Mouse (Mus musculus) C2C12 (cell line): Measurements from ENCODE around the gene Atp6v0e. TPM values are rescaled to one million over a fixed set of nuclear protein-coding genes. Genes with fewer than 3 reads are reported as not detected.

Experiments used
- H3K27me3 ChIP-seq: one replicate; pipeline ENCODE4 v1.6.1; 2011; ENCODE audit not compliant: control insufficient read depth, insufficient read depth, insufficient read length
- H3K36me3 ChIP-seq: one replicate; pipeline ENCODE4 v1.6.1; 2011; ENCODE audit not compliant: control insufficient read depth, insufficient read depth
- H3K4me3 ChIP-seq: one replicate; pipeline ENCODE4 v1.5.1; 2011; ENCODE audit warnings: mild to moderate bottlenecking, control low read depth; ENCODE audit not compliant: poor library complexity, insufficient read depth, severe bottlenecking
- H3K79me2 ChIP-seq: one replicate; pipeline ENCODE4 v1.6.1; 2011; ENCODE audit not compliant: control insufficient read depth, insufficient read depth
- H3K79me3 ChIP-seq: one replicate; pipeline ENCODE4 v1.6.1; 2011; ENCODE audit warnings: low read depth, control low read depth
- H3ac ChIP-seq: one replicate; pipeline ENCODE3; 2011; ENCODE audit warnings: low read depth; ENCODE audit not compliant: control insufficient read depth, insufficient read length
- CEBPB ChIP-seq: IDR thresholded peaks from one replicate; pipeline ENCODE4 v1.6.1; 2011; ENCODE audit warnings: low read depth, mild to moderate bottlenecking, control low read depth, moderate library complexity
- CTCF ChIP-seq: IDR thresholded peaks from one replicate; pipeline ENCODE4 v1.5.1; 2011; ENCODE audit not compliant: control insufficient read depth, insufficient read depth, insufficient read length
- FOSL1 ChIP-seq: IDR thresholded peaks from one replicate; pipeline ENCODE4 v1.8.0; 2011; ENCODE audit warnings: mild to moderate bottlenecking, low read length; ENCODE audit not compliant: poor library complexity, insufficient read depth, severe bottlenecking
- MAX ChIP-seq: IDR thresholded peaks from one replicate; pipeline ENCODE4 v1.6.1; 2011; ENCODE audit warnings: mild to moderate bottlenecking, control low read depth
- MYOD1 ChIP-seq: IDR thresholded peaks from one replicate; pipeline ENCODE4 v1.6.1; 2011; ENCODE audit warnings: low read depth; ENCODE audit not compliant: control insufficient read depth, insufficient read length
- MYOG ChIP-seq: IDR thresholded peaks from one replicate; pipeline ENCODE4 v1.6.1; 2011; ENCODE audit not compliant: control insufficient read depth, insufficient read length; ENCODE audit errors: extremely low read depth
- USF1 ChIP-seq: IDR thresholded peaks from one replicate; pipeline ENCODE4 v1.6.1; 2011; ENCODE audit warnings: low read depth, mild to moderate bottlenecking, control low read depth, moderate library complexity
- polyA plus RNA-seq: library from polyadenylated mRNA; unstranded; fragments of >200 nt; fragmentation: generic; extraction: Trizol; gene quantifications from one replicate; pipeline ENCODE4 v1.2.1, GENCODE M21; 2012; ENCODE audit warnings: missing spikeins

The Atp6v0e gene
- polyA plus RNA-seq, 1 experiment: 236 TPM

DNA sequence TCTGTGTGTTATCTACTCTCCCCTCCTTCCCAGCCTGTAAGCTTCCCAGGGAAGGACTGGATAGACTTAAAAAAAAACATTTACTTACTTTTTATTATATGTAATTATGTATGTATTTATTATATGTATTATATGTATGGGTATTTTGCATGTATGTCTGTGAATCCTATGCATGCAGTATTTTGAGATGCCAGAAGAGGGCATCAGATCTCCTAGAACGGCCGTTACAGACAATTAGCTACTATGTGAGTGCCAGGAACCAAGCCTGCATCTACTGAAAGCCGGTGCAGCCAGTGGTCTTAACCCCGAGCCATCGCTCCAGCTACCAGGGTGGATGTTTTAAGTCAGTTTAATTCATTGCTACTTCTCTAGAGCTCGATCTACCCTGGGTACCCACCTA lies 18.2 kb downstream of the Atp6v0e start:
- peaks cover 35% of the 10 kb centered on the region for H3K36me3 ChIP-seq
- peaks cover 41% of the 10 kb centered on the region for H3K79me3 ChIP-seq
- TF ChIP-seq MYOD1 (no peak), CEBPB (no peak), USF1 (no peak), FOSL1 (no peak), MAX (no peak), CTCF (no peak), MYOG (no peak)
- peaks cover 61% of the 10 kb centered on the region for H3K79me2 ChIP-seq
- H3K4me3 ChIP-seq: no peak overlapping the region
- H3ac ChIP-seq: no peak overlapping the region
- H3K27me3 ChIP-seq: no peaks in the 10 kb centered on the region

- Histone ChIP-seq H3K79me3 (peaks cover 7% of the 10 kb centered on the region), H3ac (no peak overlapping the region), H3K4me3 (no peak overlapping the region), H3K27me3 (no peaks in the 10 kb centered on the region), H3K79me2 (peaks cover 25% of the 10 kb centered on the region), H3K36me3 (peaks cover 19% of the 10 kb centered on the region)
- no peak for TF ChIP-seq CEBPB
- no peak for TF ChIP-seq USF1
- TF ChIP-seq FOSL1: no peak
Measured at GRCm38 (mm10) chr17:26686334-26687000, 23.4 kb downstream of the Atp6v0e start.

DNA sequence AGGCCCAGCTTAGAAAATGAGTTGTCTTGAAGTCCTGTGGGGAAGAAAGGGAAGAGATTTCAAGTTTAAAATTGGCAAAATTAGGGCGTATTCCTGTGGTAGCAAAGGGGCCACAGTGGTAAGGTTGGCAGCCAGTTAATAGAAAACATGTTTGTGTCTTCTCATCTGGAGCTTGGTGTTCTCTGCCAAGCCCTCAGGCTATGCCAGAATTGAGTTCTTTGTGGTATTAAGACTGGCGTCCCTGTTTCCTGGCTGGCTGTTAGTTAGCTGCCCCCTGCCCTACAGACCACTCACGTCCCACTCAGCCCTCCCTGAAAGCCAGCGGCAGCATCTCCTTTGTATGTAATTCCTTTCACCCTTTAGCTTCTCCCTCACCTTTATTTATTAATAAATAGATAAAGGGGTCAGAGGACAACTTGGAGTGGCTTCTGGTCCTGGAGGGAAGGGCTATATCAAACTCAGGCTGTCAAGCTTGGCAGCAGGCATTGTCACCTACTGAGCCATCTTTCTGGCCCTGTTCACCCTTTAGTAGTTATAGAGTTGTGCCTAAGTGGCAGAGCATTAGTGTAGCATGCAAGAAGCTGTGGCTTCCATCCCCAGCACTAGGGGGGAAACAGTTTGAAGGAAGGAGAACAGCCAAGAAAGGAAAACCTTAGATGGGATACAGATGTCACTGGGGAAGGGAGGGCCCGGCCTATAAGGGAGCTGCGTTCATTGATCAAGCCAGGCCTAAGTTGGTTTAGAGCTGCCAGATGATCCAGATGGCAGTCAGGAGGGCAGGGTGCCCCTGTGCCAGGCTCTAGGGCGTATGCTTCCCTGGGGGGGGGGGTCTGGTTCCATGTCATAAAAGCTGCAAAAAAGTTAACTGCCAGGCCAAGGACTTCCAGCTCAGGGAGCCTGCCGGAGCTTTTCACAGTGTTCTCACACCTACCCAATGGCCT lies 26.0 kb downstream of the Atp6v0e start:
- no peak overlapping the region for H3ac ChIP-seq

DNA sequence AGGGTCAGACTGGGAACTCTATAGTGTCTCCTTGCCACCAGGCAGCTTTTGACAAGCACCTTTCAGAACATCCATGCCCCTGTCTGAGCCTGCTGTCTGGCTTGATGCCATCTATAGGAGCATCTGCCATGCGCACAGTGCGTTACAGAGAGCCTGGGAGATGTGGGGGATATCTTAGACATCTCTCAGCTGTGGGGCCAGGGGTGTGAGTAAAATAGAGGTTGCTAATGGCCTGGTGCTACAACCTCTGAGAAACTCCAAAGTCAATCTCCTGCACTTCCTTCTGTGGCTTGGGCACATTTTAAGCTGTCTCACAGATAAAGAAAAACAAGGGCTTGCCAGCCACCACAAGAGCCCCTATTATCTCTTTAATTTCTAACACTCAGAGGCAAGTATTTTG lies 26.8 kb downstream of the Atp6v0e start:
- Histone ChIP-seq H3K27me3 (no peaks in the 10 kb centered on the region), H3K79me3 (peaks cover 3% of the 10 kb centered on the region), H3K36me3 (peaks cover 5% of the 10 kb centered on the region), H3ac (no peak overlapping the region), H3K79me2 (peaks cover 15% of the 10 kb centered on the region), H3K4me3 (no peak overlapping the region)
- TF ChIP-seq MYOG (no peak), USF1 (no peak)

More for the DNA sequence above, 26.0 kb downstream of the Atp6v0e start:
- peaks cover 15% of the 10 kb centered on the region for H3K79me2 ChIP-seq
- no peaks in the 10 kb centered on the region for H3K27me3 ChIP-seq
- H3K79me3 ChIP-seq: peaks cover 3% of the 10 kb centered on the region
- TF ChIP-seq CTCF (no peak), MYOG (no peak), CEBPB (no peak)
- no peak overlapping the region for H3K4me3 ChIP-seq
- peaks cover 5% of the 10 kb centered on the region for H3K36me3 ChIP-seq

GRCm38 (mm10) chr17:26690236-26690635 lies 27.2 kb downstream of the Atp6v0e start:
- peaks cover 15% of the 10 kb centered on the region for H3K79me2 ChIP-seq
- H3K79me3 ChIP-seq: peaks cover 3% of the 10 kb centered on the region
- TF ChIP-seq USF1: no peak
- no peak for TF ChIP-seq FOSL1
- TF ChIP-seq CEBPB: no peak
- no peak for TF ChIP-seq MAX
- TF ChIP-seq MYOG: no peak
- no peak for TF ChIP-seq MYOD1
- TF ChIP-seq CTCF: no peak
- H3K27me3 ChIP-seq: no peaks in the 10 kb centered on the region
- no peak overlapping the region for H3K4me3 ChIP-seq
- H3K36me3 ChIP-seq: peaks cover under 1% of the 10 kb centered on the region
- no peak overlapping the region for H3ac ChIP-seq

DNA sequence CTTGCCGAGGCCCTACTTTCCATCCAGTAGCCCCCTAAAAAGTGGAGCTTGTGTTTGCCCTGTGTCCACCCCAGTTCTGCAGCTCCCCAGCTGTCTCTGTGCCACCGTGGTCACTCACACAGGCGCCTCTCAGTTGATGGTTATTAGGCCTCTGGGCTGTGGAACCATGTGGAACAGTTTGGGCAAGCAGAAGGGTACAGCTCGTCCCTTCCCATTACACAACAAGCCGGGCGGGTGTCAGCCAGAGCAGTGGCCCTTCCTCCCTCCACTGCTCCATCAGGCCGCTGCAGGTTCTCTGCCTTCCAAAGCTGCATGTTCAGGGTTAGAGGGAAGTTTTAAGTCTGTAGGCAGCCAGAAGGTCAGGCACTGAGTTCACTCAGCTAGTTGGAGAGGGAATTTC lies 28.1 kb downstream of the Atp6v0e start:
- H3K36me3 ChIP-seq: peaks cover 6% of the 10 kb centered on the region
- peaks cover 15% of the 10 kb centered on the region for H3K79me2 ChIP-seq
- TF ChIP-seq CEBPB (no peak), MAX (no peak), MYOG (no peak), CTCF (no peak), FOSL1 (no peak), USF1 (no peak), MYOD1 (no peak)
- H3ac ChIP-seq: no peak overlapping the region
- H3K79me3 ChIP-seq: peaks cover 3% of the 10 kb centered on the region
- H3K4me3 ChIP-seq: no peak overlapping the region
- H3K27me3 ChIP-seq: no peaks in the 10 kb centered on the region
